8 mouse cellular contexts compared by ENCODE assay signal in genomic region chrX:140956272-140956940, GRCm38 (mm10). TPM values are rescaled to one million over a fixed set of nuclear protein-coding genes. Genes with fewer than 3 reads are reported as not detected.
DNase-seq lines count a peak whose midpoint lies in the region; ATAC-seq and TF ChIP-seq lines count a peak whose summit lies in the region.

Gene Psmd10, minus strand, starts transcription at chrX:140956728.
Gene Atg4a, plus strand, starts transcription at chrX:140956907.

- TF ChIP-seq RAD21 in MEL (IDR thresholded peaks at IDR 0.05; ENCODE audit: low read depth, low read length), result no peak

- no peak for TF ChIP-seq CTCF in MEL (IDR thresholded peaks at IDR 0.05 in 2 of 3, conservative IDR thresholded peaks at IDR 0.05 in 1 of 3; ENCODE audit: control insufficient read depth in 1 of 3, insufficient read depth in 1 of 3, low read depth in 2 of 3, low read length in 3 of 3, poor library complexity in 1 of 3, severe bottlenecking in 1 of 3)
- TF ChIP-seq CTCF in cerebellum, adult 2 months (IDR thresholded peaks at IDR 0.05; ENCODE audit: borderline replicate concordance, insufficient read depth, low read depth, low read length), result no peak
- no peak for TF ChIP-seq CTCF in forebrain, postnatal 0 days (IDR thresholded peaks at IDR 0.05; ENCODE audit: low read depth)

- peak within 1 kb of the TSS; percentile 54 for H3K4me2 ChIP-seq in forebrain, postnatal 0 days (ENCODE audit: low read depth)
- peak within 1 kb of the TSS; percentile 57 for H3K4me2 ChIP-seq in lung, embryonic 15.5 days

- peaks cover 2 to 19% of the 10 kb centered on the region in 2 experiments; a peak in 3 of 4 replicates for H3K36me3 ChIP-seq in MEL (ENCODE audit: control insufficient read depth in 1 of 2, insufficient read depth in 2 of 2, low read length in 2 of 2)
- 0 out of 2 replicates have a peak, but pooled peaks cover 4% of the 10 kb centered on the region for H3K36me3 ChIP-seq in forebrain, postnatal 0 days (ENCODE audit: insufficient read depth)
- H3K36me3 ChIP-seq in lung, embryonic 15.5 days, result no peaks in the 10 kb centered on the region

- WGBS in cerebellum, adult 2 months, result 5% methylated on average over 23 of the region's 23 CpGs
- 27% methylated on average over 23 of the region's 23 CpGs for WGBS in forebrain, postnatal 0 days
- 15% methylated on average over 23 of the region's 23 CpGs for WGBS in lung, embryonic 15.5 days

- H3K79me2 ChIP-seq in MEL (ENCODE audit: control insufficient read depth, insufficient read depth, low read length, poor library complexity), result peaks cover 4% of the 10 kb centered on the region

- H3K27ac ChIP-seq in MEL (ENCODE audit: control insufficient read depth, low read depth, low read length), result peak within 1 kb of the TSS; percentile 84
- no peak within 1 kb of the TSS for H3K27ac ChIP-seq in cerebellum, adult 2 months (ENCODE audit: insufficient read depth, low read length)
- no peak within 1 kb of the TSS for H3K27ac ChIP-seq in forebrain, postnatal 0 days (ENCODE audit: low read depth, low read length)
- H3K27ac ChIP-seq in lung, embryonic 15.5 days, result no peak within 1 kb of the TSS

- DNase-seq in MEL (ENCODE audit: low read depth, low spot score), result peak; percentile 99
- DNase-seq in cerebellum, adult 2 months, result peak; percentile 88 to 95
- peak; percentile 91 for DNase-seq in forebrain, postnatal 0 days
- DNase-seq in heart, postnatal 4 days, result peak; percentile 91
- DNase-seq in layer of hippocampus, adult 8-10 months (ENCODE audit: low spot score in 2 of 2), result peak; percentile 89 to 93
- peak; percentile 86 for DNase-seq in ovary, adult 18-20 months (ENCODE audit: low spot score)
- DNase-seq in thymus, postnatal 0 days (ENCODE audit: low spot score), result peak; percentile 90

- ATAC-seq in forebrain, postnatal 0 days, result peak; percentile 99
- ATAC-seq in lung, embryonic 15.5 days (ENCODE audit: borderline replicate concordance, extremely low read depth, low FRiP score, low TSS enrichment), result peak; percentile 98

- peaks cover 3 to 12% of the 10 kb centered on the region in 2 experiments for H3K4me1 ChIP-seq in MEL (ENCODE audit: control insufficient read depth in 1 of 2, insufficient read depth in 2 of 2, low read length in 2 of 2)
- no peaks in the 10 kb centered on the region for H3K4me1 ChIP-seq in cerebellum, adult 2 months (ENCODE audit: control insufficient read depth, insufficient read depth, low read length)
- H3K4me1 ChIP-seq in forebrain, postnatal 0 days (ENCODE audit: insufficient read depth), result no peaks in the 10 kb centered on the region
- H3K4me1 ChIP-seq in lung, embryonic 15.5 days, result no peaks in the 10 kb centered on the region

- TF ChIP-seq POLR2A in MEL (IDR thresholded peaks at IDR 0.05; ENCODE audit: control insufficient read depth in 1 of 2, insufficient read depth in 1 of 2, low read depth in 1 of 2, low read length in 2 of 2, poor library complexity in 1 of 2), result peak; percentile 55 to 83; a peak in 2 of 4 replicates
- TF ChIP-seq POLR2A in cerebellum, adult 2 months (IDR thresholded peaks at IDR 0.05; ENCODE audit: borderline replicate concordance, insufficient read depth, low read length), result peak; percentile 31; the same call in 1 of the 2 replicates

- H3K9ac ChIP-seq in MEL (ENCODE audit: control insufficient read depth, low read depth, low read length, poor library complexity, severe bottlenecking), result peak within 1 kb of the TSS; percentile 87
- peak within 1 kb of the TSS; percentile 44 for H3K9ac ChIP-seq in forebrain, postnatal 0 days
- peak within 1 kb of the TSS; percentile 43 for H3K9ac ChIP-seq in lung, embryonic 15.5 days

- peak within 1 kb of the TSS; percentile 81 to 97 for H3K4me3 ChIP-seq in MEL (ENCODE audit: control insufficient read depth in 1 of 2, insufficient read depth in 1 of 2, low read depth in 2 of 2, low read length in 2 of 2)
- peak within 1 kb of the TSS; percentile 77 for H3K4me3 ChIP-seq in cerebellum, adult 2 months (replicated peaks; ENCODE audit: insufficient read depth, low read depth, low read length)
- H3K4me3 ChIP-seq in forebrain, postnatal 0 days (ENCODE audit: low read depth, low read length), result peak within 1 kb of the TSS; percentile 51
- peak within 1 kb of the TSS; percentile 56 for H3K4me3 ChIP-seq in lung, embryonic 15.5 days

- no peaks in the 10 kb centered on the region for H3K27me3 ChIP-seq in MEL (ENCODE audit: control insufficient read depth in 1 of 2, insufficient read depth in 2 of 2, low read length in 2 of 2)
- no peaks in the 10 kb centered on the region for H3K27me3 ChIP-seq in cerebellum, adult 2 months (ENCODE audit: control insufficient read depth, insufficient read depth, low read length)
- no peaks in the 10 kb centered on the region for H3K27me3 ChIP-seq in forebrain, postnatal 0 days (ENCODE audit: insufficient read depth, low read length)
- H3K27me3 ChIP-seq in lung, embryonic 15.5 days, result peaks cover 9% of the 10 kb centered on the region; the same call in 1 of the 2 replicates

- no peaks in the 10 kb centered on the region for H3K9me3 ChIP-seq in MEL (replicated peaks; ENCODE audit: insufficient read depth, low read length)
- no peaks in the 10 kb centered on the region for H3K9me3 ChIP-seq in forebrain, postnatal 0 days (ENCODE audit: low read length)
- H3K9me3 ChIP-seq in lung, embryonic 15.5 days, result no peaks in the 10 kb centered on the region

- TF ChIP-seq EP300 in MEL (IDR thresholded peaks at IDR 0.05; ENCODE audit: low read depth in 1 of 2, low read length in 2 of 2), result no peak

TF ChIP-seq in MEL, 35 proteins besides CTCF, POLR2A, EP300 and RAD21 (continues in another document):
- TF ChIP-seq JUND (IDR thresholded peaks at IDR 0.05; ENCODE audit: low read depth, low read length) (no peak), GATA1 (IDR thresholded peaks at IDR 0.05; ENCODE audit: low read depth, low read length) (no peak), TBP (IDR thresholded peaks at IDR 0.05; ENCODE audit: low read depth, low read length) (no peak; the same call in 1 of the 2 replicates), NRF1 (IDR thresholded peaks at IDR 0.05; ENCODE audit: insufficient read depth, low read depth, low read length, poor library complexity, severe bottlenecking) (peak; percentile 37; the same call in 1 of the 2 replicates), TCF12 (IDR thresholded peaks at IDR 0.05; ENCODE audit: low read depth, low read length) (0 out of 2 replicates have a peak, but pooled peaks have one; percentile 23), NELFE (IDR thresholded peaks at IDR 0.05; ENCODE audit: low read depth, low read length) (peak; percentile 79), TAL1 (IDR thresholded peaks at IDR 0.05; ENCODE audit: low read length) (no peak), MAZ (IDR thresholded peaks at IDR 0.05; ENCODE audit: low read depth, low read length) (0 out of 2 replicates have a peak, but pooled peaks have one; percentile 19), E2F4 (IDR thresholded peaks at IDR 0.05; ENCODE audit: borderline replicate concordance, low read depth, low read length) (peak; percentile 45; the same call in 1 of the 2 replicates), GABPA (IDR thresholded peaks at IDR 0.05; ENCODE audit: low read depth, low read length) (no peak), MAX (IDR thresholded peaks at IDR 0.05; ENCODE audit: low read length) (peak; percentile 41; the same call in 1 of the 2 replicates), ELF1 (IDR thresholded peaks at IDR 0.05; ENCODE audit: low read depth, low read length) (peak; percentile 99), HCFC1 (IDR thresholded peaks at IDR 0.05; ENCODE audit: low read depth, low read length) (peak; percentile 99), MAFK (IDR thresholded peaks at IDR 0.05; ENCODE audit: borderline replicate concordance, low read depth, low read length) (no peak), POLR2AphosphoS5 (IDR thresholded peaks at IDR 0.05; ENCODE audit: borderline replicate concordance, low read depth, low read length) (no peak), MYB (IDR thresholded peaks at IDR 0.05; ENCODE audit: low read depth, low read length) (no peak), USF1 (IDR thresholded peaks at IDR 0.05; ENCODE audit: low read depth, low read length) (0 out of 2 replicates have a peak, but pooled peaks have one; percentile 14), MEF2A (IDR thresholded peaks at IDR 0.05; ENCODE audit: extremely low read depth, insufficient replicate concordance, low read depth, low read length, poor library complexity, severe bottlenecking) (no peak), SIN3A (IDR thresholded peaks at IDR 0.05; ENCODE audit: low read length) (peak; percentile 98), ETS1 (IDR thresholded peaks at IDR 0.05; ENCODE audit: low read depth, low read length) (no peak), RCOR1 (IDR thresholded peaks at IDR 0.05; ENCODE audit: low read depth, low read length) (no peak), ZMIZ1 (IDR thresholded peaks at IDR 0.05; ENCODE audit: low read depth, low read length) (peak; percentile 62; the same call in 1 of the 2 replicates)

RNA-seq across cellular contexts. Expression of gene Psmd10, which starts in this region (rescaled TPM):
- total RNA-seq in MEL (2012; rRNA removed), result 49.9 and 53.2 TPM in 2 replicates
- 10 to 100 TPM in 1 of 2 experiments, not detected in 1; 48.8 TPM for polyA plus RNA-seq in MEL (2012; ENCODE audit: insufficient read depth in 1 of 2, insufficient read length in 2 of 2, low read depth in 1 of 2, low replicate concordance in 2 of 2, missing spikeins in 1 of 2)
- polyA plus RNA-seq in cerebellum, adult 2 months (2012; rRNA removed), result 18.1 and 18.3 TPM in 2 replicates
- total RNA-seq in forebrain, postnatal 0 days (2014; rRNA removed), result 17.1 and 20.2 TPM in 2 replicates
- polyA plus RNA-seq in forebrain, postnatal 0 days (2015; fragmentation: Nextera tagmentation; extraction: Ambion mirVana), result 34.3 and 35.2 TPM in 2 replicates
- total RNA-seq in heart, postnatal 4 days (2021), result 10 to 100 TPM; 17.7 to 21.5 TPM
- 10 to 100 TPM; 18.1 to 21.8 (median 18.8) TPM for total RNA-seq in layer of hippocampus, adult 8-10 months (2022)
- 49.9 and 50.0 TPM in 2 replicates for polyA plus RNA-seq in lung, embryonic 15.5 days (2015; fragmentation: Nextera tagmentation; extraction: Ambion mirVana)
- polyA plus RNA-seq in thymus, postnatal 0 days (2015; fragmentation: Nextera tagmentation; extraction: Ambion mirVana), result 63.2 and 67.8 TPM in 2 replicates

RNA-seq across cellular contexts. Expression of gene Atg4a, which starts in this region (rescaled TPM):
- total RNA-seq in MEL (2012; rRNA removed), result 20.7 and 21.1 TPM in 2 replicates
- polyA plus RNA-seq in MEL (2012; ENCODE audit: insufficient read depth in 1 of 2, insufficient read length in 2 of 2, low read depth in 1 of 2, low replicate concordance in 2 of 2, missing spikeins in 1 of 2), result 10 to 100 TPM in 1 of 2 experiments, not detected in 1; 16.3 TPM
- 11.9 and 12.5 TPM in 2 replicates for polyA plus RNA-seq in cerebellum, adult 2 months (2012; rRNA removed)
- 14.3 and 17.8 TPM in 2 replicates for total RNA-seq in forebrain, postnatal 0 days (2014; rRNA removed)
- 9.8 and 11.4 TPM in 2 replicates for polyA plus RNA-seq in forebrain, postnatal 0 days (2015; fragmentation: Nextera tagmentation; extraction: Ambion mirVana)
- 10 to 100 TPM; 10.1 to 12.5 TPM for total RNA-seq in heart, postnatal 4 days (2021)
- 10 to 100 TPM in 1 of 4 experiments, 1 to 10 TPM in 3; 7.6 to 13.0 (median 8.6) TPM for total RNA-seq in layer of hippocampus, adult 8-10 months (2022)
- polyA plus RNA-seq in lung, embryonic 15.5 days (2015; fragmentation: Nextera tagmentation; extraction: Ambion mirVana), result 16.4 and 17.1 TPM in 2 replicates
- polyA plus RNA-seq in thymus, postnatal 0 days (2015; fragmentation: Nextera tagmentation; extraction: Ambion mirVana), result 31.0 and 32.9 TPM in 2 replicates
